Mouse (Mus musculus) A20 (cell line): Measurements from ENCODE around the gene Rnf141.

Experiments
- DNase-seq: peaks from one replicate; pipeline ENCODE4 v3.0.0-alpha.2; 2011; ENCODE audit warnings: low read depth, low spot score

The Rnf141 gene

GRCm38 (mm10) chr7:110843916-110844874 lies at the start of gene Rnf141:
TSS of gene Rnf141 (minus strand) at chr7:110844457.
- peak; percentile 97 for DNase-seq

GRCm38 (mm10) chr7:110891501-110891986 lies 47.3 kb upstream of the Rnf141 start:
- peak; percentile 40 for DNase-seq

- no peak for DNase-seq
Observed at GRCm38 (mm10) chr7:110881746-110882333, 37.6 kb upstream of the Rnf141 start.

- no peak for DNase-seq
Observed at GRCm38 (mm10) chr7:110878028-110878427, 33.8 kb upstream of the Rnf141 start.

GRCm38 (mm10) chr7:110876965-110877364 lies 32.7 kb upstream of the Rnf141 start:
- no peak for DNase-seq

- no peak for DNase-seq
Observed at GRCm38 (mm10) chr7:110868807-110869206, 24.6 kb upstream of the Rnf141 start.

GRCm38 (mm10) chr7:110867116-110867515 lies 22.9 kb upstream of the Rnf141 start:
- DNase-seq = no peak

GRCm38 (mm10) chr7:110866021-110866420 lies 21.8 kb upstream of the Rnf141 start:
- DNase-seq = no peak

- DNase-seq = no peak
Observed at GRCm38 (mm10) chr7:110865570-110865969, 21.3 kb upstream of the Rnf141 start.

GRCm38 (mm10) chr7:110865038-110865437 lies 20.8 kb upstream of the Rnf141 start:
- DNase-seq = no peak

- DNase-seq = no peak
Observed at GRCm38 (mm10) chr7:110862751-110863289, 18.6 kb upstream of the Rnf141 start, which contains the start of gene Lyve1. TSS of gene Lyve1 (minus strand) at chr7:110863239.

- no peak for DNase-seq
Observed at GRCm38 (mm10) chr7:110860129-110860528, 15.9 kb upstream of the Rnf141 start.

GRCm38 (mm10) chr7:110855604-110856003 lies 11.3 kb upstream of the Rnf141 start:
- no peak for DNase-seq

- no peak for DNase-seq
Observed at GRCm38 (mm10) chr7:110854927-110855546, 10.8 kb upstream of the Rnf141 start.

GRCm38 (mm10) chr7:110854519-110854918 lies 10.3 kb upstream of the Rnf141 start:
- DNase-seq = no peak

GRCm38 (mm10) chr7:110853611-110854010 lies 9.4 kb upstream of the Rnf141 start:
- DNase-seq = no peak

- DNase-seq = no peak
Observed at GRCm38 (mm10) chr7:110851541-110852203, 7.4 kb upstream of the Rnf141 start.

GRCm38 (mm10) chr7:110848371-110848770 lies 4.1 kb upstream of the Rnf141 start:
- DNase-seq = no peak

- no peak for DNase-seq
Observed at GRCm38 (mm10) chr7:110847321-110847720, 3.1 kb upstream of the Rnf141 start.

- peak; percentile 85 for DNase-seq
Observed at GRCm38 (mm10) chr7:110840332-110840731, 3.9 kb downstream of the Rnf141 start.

- no peak for DNase-seq
Observed at GRCm38 (mm10) chr7:110834522-110834921, 9.7 kb downstream of the Rnf141 start.
